Mouse (Mus musculus): ENCODE data around the gene Higd1a. TPM values are rescaled to one million over a fixed set of nuclear protein-coding genes. Genes with fewer than 3 reads are reported as not detected.

Higd1a gene
- polyA plus RNA-seq, 1 experiment from 2014 or later, result 186 TPM

GRCm38 (mm10) chr9:121847138-121847537 is 11.0 kb downstream of the Higd1a start:
- H3K4me3 ChIP-seq (ENCODE audit: low read depth, low read length), result no peak overlapping the region
- H3K27me3 ChIP-seq (replicated peaks; ENCODE audit: control insufficient read depth, insufficient read depth, low read length), result no peaks in the 10 kb centered on the region
- no peaks in the 10 kb centered on the region for H3K9me3 ChIP-seq (ENCODE audit: control insufficient read depth)
- no peak overlapping the region for H3K9ac ChIP-seq (ENCODE audit: low read depth, low read length)
- H3K27ac ChIP-seq (ENCODE audit: low read depth, low read length), result no peak overlapping the region
- WGBS, result 90% methylated on average over 4 of the region's 4 CpGs
- TF ChIP-seq CTCF (IDR thresholded peaks at IDR 0.05; ENCODE audit: low read depth), result no peak
- H3K4me2 ChIP-seq (replicated peaks; ENCODE audit: low read depth), result no peak overlapping the region
- H3K36me3 ChIP-seq (ENCODE audit: control insufficient read depth, insufficient read depth), result peaks cover 24% of the 10 kb centered on the region
- no peak for ATAC-seq
- H3K4me1 ChIP-seq (replicated peaks; ENCODE audit: control insufficient read depth, insufficient read depth, low read length), result no peaks in the 10 kb centered on the region

DNA sequence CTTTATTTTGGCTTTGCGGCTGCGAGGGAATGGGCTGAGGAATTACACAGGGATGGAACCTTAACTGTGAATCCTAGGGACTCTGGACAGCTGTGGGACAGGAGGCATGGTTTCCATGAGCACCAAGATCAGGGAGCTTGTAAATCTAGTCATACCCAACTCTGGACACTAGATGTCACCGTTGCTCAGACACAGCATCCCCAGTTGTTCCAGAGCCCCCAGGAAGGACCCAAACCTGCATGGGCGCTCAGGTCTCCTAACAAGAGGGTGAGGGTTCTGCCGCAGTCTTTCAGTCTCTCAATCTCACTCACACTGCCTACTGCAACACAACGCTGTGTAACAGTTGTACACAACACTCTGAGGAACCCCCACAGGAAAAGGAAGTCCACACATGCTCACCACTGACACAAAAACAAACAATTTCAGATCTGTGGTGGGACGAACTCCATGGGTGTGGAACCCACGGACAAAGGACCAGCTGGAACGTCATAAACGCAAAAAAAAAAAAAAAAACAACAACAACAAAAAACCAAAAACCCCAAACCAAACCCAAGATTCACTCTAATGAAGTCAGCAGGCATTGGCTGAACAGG is 11.5 kb downstream of the Higd1a start:
- Histone ChIP-seq H3K4me2 (replicated peaks; ENCODE audit: low read depth) (no peak overlapping the region), H3K9me3 (ENCODE audit: control insufficient read depth) (no peaks in the 10 kb centered on the region), H3K27ac (ENCODE audit: low read depth, low read length) (no peak overlapping the region), H3K36me3 (ENCODE audit: control insufficient read depth, insufficient read depth) (peaks cover 21% of the 10 kb centered on the region), H3K4me3 (ENCODE audit: low read depth, low read length) (no peak overlapping the region), H3K27me3 (replicated peaks; ENCODE audit: control insufficient read depth, insufficient read depth, low read length) (no peaks in the 10 kb centered on the region), H3K9ac (ENCODE audit: low read depth, low read length) (no peak overlapping the region), H3K4me1 (replicated peaks; ENCODE audit: control insufficient read depth, insufficient read depth, low read length) (no peaks in the 10 kb centered on the region)
- WGBS, result 36% methylated on average over 10 of the region's 10 CpGs
- peak; percentile 85 for TF ChIP-seq CTCF (IDR thresholded peaks at IDR 0.05; ENCODE audit: low read depth)
- ATAC-seq, result no peak

- no peaks in the 10 kb centered on the region for H3K9me3 ChIP-seq (ENCODE audit: control insufficient read depth)
- H3K9ac ChIP-seq (ENCODE audit: low read depth, low read length), result no peak overlapping the region
- TF ChIP-seq CTCF (IDR thresholded peaks at IDR 0.05; ENCODE audit: low read depth), result peak; percentile 62
- H3K4me3 ChIP-seq (ENCODE audit: low read depth, low read length), result no peak overlapping the region
- 89% methylated on average over 2 of the region's 2 CpGs for WGBS
- H3K4me2 ChIP-seq (replicated peaks; ENCODE audit: low read depth), result no peak overlapping the region
- H3K27me3 ChIP-seq (replicated peaks; ENCODE audit: control insufficient read depth, insufficient read depth, low read length), result peaks cover 11% of the 10 kb centered on the region; the same call in 1 of the 2 replicates
- no peak overlapping the region for H3K27ac ChIP-seq (ENCODE audit: low read depth, low read length)
- H3K4me1 ChIP-seq (replicated peaks; ENCODE audit: control insufficient read depth, insufficient read depth, low read length), result 0 out of 2 replicates have a peak, but pooled peaks cover 3% of the 10 kb centered on the region
- no peaks in the 10 kb centered on the region; the same call in 1 of the 2 replicates for H3K36me3 ChIP-seq (ENCODE audit: control insufficient read depth, insufficient read depth)
- ATAC-seq, result no peak
Measured at GRCm38 (mm10) chr9:121842914-121843313, 15.2 kb downstream of the Higd1a start.

DNA sequence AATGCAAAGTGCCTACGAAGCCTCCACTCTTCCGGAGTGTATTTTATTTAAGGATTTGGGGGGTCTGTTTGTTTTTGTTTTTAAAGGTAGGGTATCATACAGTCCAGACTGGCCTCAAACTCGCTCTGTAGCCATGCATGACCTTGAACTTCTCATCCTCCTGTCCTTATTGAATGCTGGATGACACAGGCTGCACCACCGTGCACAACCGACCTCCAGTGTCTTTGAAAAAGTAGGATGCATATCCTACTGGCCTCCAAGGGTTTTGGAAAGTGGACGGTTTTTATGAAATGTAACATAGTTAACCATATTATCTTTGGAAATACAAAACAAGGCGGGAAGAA is 18.6 kb downstream of the Higd1a start:
- WGBS, result 34% methylated on average over 7 of the region's 7 CpGs
- H3K4me2 ChIP-seq (replicated peaks; ENCODE audit: low read depth), result peak overlapping the region; percentile 70
- H3K27ac ChIP-seq (ENCODE audit: low read depth, low read length), result no peak overlapping the region
- no peaks in the 10 kb centered on the region for H3K9me3 ChIP-seq (ENCODE audit: control insufficient read depth)
- peak; percentile 42; the same call in 1 of the 2 replicates for ATAC-seq
- no peak for TF ChIP-seq CTCF (IDR thresholded peaks at IDR 0.05; ENCODE audit: low read depth)
- H3K36me3 ChIP-seq (ENCODE audit: control insufficient read depth, insufficient read depth), result no peaks in the 10 kb centered on the region
- H3K4me1 ChIP-seq (replicated peaks; ENCODE audit: control insufficient read depth, insufficient read depth, low read length), result 0 out of 2 replicates have a peak, but pooled peaks cover 3% of the 10 kb centered on the region
- H3K27me3 ChIP-seq (replicated peaks; ENCODE audit: control insufficient read depth, insufficient read depth, low read length), result peaks cover 11% of the 10 kb centered on the region; the same call in 1 of the 2 replicates
- peak overlapping the region; percentile 40 for H3K4me3 ChIP-seq (ENCODE audit: low read depth, low read length)
- no peak overlapping the region for H3K9ac ChIP-seq (ENCODE audit: low read depth, low read length)

GRCm38 (mm10) chr9:121838829-121839621 is 19.1 kb downstream of the Higd1a start, which contains the start of gene Ccdc13:
Gene Ccdc13, minus strand, starts transcription at chr9:121839461.
- Histone ChIP-seq H3K4me1 (replicated peaks; ENCODE audit: control insufficient read depth, insufficient read depth, low read length) (0 out of 2 replicates have a peak, but pooled peaks cover 3% of the 10 kb centered on the region), H3K4me3 (ENCODE audit: low read depth, low read length) (peak within 1 kb of the TSS; percentile 40), H3K4me2 (replicated peaks; ENCODE audit: low read depth) (peak within 1 kb of the TSS; percentile 70), H3K27ac (ENCODE audit: low read depth, low read length) (no peak within 1 kb of the TSS), H3K9ac (ENCODE audit: low read depth, low read length) (peak within 1 kb of the TSS; percentile 32; the same call in 1 of the 2 replicates), H3K9me3 (ENCODE audit: control insufficient read depth) (no peaks in the 10 kb centered on the region), H3K36me3 (ENCODE audit: control insufficient read depth, insufficient read depth) (no peaks in the 10 kb centered on the region), H3K27me3 (replicated peaks; ENCODE audit: control insufficient read depth, insufficient read depth, low read length) (peaks cover 11% of the 10 kb centered on the region; the same call in 1 of the 2 replicates)
- 7% methylated on average over 61 of the region's 61 CpGs for WGBS
- TF ChIP-seq CTCF (IDR thresholded peaks at IDR 0.05; ENCODE audit: low read depth), result no peak
- peak; percentile 55; the same call in 1 of the 2 replicates for ATAC-seq

- Histone ChIP-seq H3K27me3 (replicated peaks; ENCODE audit: control insufficient read depth, insufficient read depth, low read length) (peaks cover 11% of the 10 kb centered on the region; the same call in 1 of the 2 replicates), H3K9ac (ENCODE audit: low read depth, low read length) (no peak overlapping the region), H3K4me1 (replicated peaks; ENCODE audit: control insufficient read depth, insufficient read depth, low read length) (0 out of 2 replicates have a peak, but pooled peaks cover 3% of the 10 kb centered on the region), H3K4me2 (replicated peaks; ENCODE audit: low read depth) (no peak overlapping the region), H3K27ac (ENCODE audit: low read depth, low read length) (no peak overlapping the region), H3K36me3 (ENCODE audit: control insufficient read depth, insufficient read depth) (no peaks in the 10 kb centered on the region), H3K4me3 (ENCODE audit: low read depth, low read length) (no peak overlapping the region), H3K9me3 (ENCODE audit: control insufficient read depth) (no peaks in the 10 kb centered on the region)
- 86% methylated on average over 6 of the region's 6 CpGs for WGBS
- ATAC-seq, result no peak
- no peak for TF ChIP-seq CTCF (IDR thresholded peaks at IDR 0.05; ENCODE audit: low read depth)
Measured at GRCm38 (mm10) chr9:121838008-121838407, 20.2 kb downstream of the Higd1a start.

Measured in intestine, postnatal 0 days (tissue).